Mouse (Mus musculus) adrenal gland, postnatal 25 days (tissue): ENCODE data around the gene Cd3g. TPM values are rescaled to one million over a fixed set of nuclear protein-coding genes. Genes with fewer than 3 reads are reported as not detected.
A peak's percentile ranks its signal among the peaks of the same experiment; 100 is the strongest.
"Not testable (repeated sequence)": the region's sequence is repeated elsewhere in the genome, so short reads cannot be mapped to it uniquely, and the experiment has no call there.

Experiments used
- DNase-seq: peaks from one replicate; pipeline ENCODE4 v3.0.0; 2021; ENCODE audit warnings: mixed read lengths
- total RNA-seq: library from RNA; stranded (reverse); gene quantifications from 2 replicates; pipeline ENCODE4 v1.2.3, GENCODE M21; 2021

Gene Cd3g
- total RNA-seq, 1 experiment from 2014 or later = 0.52 TPM

DNA sequence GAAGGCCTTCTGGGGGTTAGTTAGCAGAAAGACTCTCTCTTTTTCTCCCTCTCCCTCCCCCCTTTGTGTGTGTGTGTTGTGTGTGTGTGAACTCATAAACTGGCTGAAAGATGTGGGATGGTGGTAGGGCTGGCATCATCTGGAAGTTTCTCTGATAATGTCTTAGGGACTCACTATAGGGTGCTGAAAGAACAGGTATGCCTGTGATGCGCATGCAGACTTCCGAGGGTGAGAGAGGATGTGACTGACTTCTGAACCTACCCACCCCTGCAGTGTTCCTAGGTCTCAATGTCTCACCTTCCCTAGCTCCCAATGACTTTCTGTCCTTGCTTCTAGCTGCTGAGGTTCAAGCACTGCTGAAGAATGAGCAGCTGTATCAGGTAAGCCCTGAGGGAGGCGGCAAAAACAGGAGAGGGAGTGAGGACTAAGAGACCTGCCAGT lies 5.5 kb upstream of the Cd3g start:
- no peak for DNase-seq

DNA sequence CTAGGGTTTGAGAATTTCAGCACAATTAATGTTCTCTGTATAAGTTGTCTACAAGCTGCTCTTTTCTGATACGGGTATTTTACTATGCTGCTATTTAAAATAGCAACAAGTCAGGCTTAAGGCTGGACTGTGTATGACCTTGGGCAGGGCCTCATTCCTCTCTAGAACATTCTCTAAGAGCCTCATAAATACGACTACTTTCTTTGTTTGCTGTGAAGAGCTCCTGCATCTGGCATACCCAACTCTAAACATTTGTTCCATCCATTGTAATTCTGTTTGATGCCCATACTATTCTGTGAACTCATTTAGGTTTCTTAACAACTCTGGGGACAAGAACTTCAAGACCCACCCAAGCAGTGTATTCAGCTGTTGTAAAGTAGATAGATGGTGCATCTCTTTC lies 2.8 kb upstream of the Cd3g start:
- DNase-seq = no peak

DNA sequence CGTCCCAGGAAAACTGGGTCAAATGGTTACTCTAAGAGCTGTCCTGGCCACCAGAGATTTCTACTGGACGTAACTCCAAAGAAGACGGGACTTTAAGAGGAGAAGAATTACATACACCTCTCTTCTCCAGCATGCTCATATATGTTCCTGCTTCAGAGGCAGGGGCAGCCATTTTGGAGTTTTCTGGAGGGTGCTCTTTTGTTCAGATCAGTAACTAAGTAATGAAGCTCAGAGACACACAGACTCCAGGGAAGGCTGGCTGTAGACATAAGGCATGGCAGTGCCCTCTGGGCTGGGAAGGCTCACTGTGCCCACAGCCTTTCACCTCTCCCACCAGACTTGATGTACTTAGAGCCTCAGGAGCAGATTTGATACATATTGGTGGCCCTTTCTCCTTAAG lies 2.3 kb upstream of the Cd3g start:
- DNase-seq = no peak

DNA sequence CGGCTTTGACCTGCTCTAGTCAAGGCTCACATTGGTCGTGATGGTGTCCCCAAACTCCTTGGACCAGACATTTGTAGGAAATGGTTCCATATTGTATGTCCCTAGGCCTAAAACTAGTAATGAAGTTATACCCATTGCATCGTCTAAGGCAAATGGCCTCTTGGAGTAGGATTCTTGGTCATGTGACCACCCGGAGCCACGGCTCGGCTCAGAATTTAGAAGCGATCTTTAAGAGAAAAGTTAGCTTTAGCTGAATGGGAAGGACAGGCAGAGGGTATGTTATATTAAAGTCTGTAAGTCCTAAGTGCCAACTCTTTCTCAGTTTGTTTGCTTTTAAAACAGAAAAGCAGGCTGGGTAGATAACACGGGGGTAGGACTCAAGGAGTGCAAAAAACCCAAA lies 1.9 kb upstream of the Cd3g start:
- no peak for DNase-seq

DNA sequence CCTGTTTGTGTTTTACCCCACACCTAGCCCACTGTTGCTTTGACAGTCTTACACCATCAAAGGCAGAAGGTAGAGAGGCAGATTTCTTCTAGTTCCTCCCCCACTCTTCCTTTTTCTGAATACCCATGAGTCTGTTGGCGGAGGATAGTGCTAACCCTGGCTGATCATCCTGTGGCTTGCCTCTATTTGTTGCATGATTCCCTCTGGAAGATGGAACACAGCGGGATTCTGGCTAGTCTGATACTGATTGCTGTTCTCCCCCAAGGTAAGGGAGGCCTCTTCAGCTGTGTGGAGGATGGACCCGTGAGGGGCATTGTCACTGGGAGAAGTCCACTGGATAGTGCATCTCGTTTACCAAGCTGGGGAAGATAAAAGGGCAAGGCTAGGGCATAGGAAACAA lies 1.4 kb upstream of the Cd3g start, which contains the start of gene Cd3d:
Gene Cd3d (plus strand): TSS at position 111 of the 400 bp plus-strand sequence.
- no peak for DNase-seq

- DNase-seq = no peak
These were observed 873 bp upstream of the Cd3g start for GRCm38 (mm10) chr9:44981104-44981503.

DNA sequence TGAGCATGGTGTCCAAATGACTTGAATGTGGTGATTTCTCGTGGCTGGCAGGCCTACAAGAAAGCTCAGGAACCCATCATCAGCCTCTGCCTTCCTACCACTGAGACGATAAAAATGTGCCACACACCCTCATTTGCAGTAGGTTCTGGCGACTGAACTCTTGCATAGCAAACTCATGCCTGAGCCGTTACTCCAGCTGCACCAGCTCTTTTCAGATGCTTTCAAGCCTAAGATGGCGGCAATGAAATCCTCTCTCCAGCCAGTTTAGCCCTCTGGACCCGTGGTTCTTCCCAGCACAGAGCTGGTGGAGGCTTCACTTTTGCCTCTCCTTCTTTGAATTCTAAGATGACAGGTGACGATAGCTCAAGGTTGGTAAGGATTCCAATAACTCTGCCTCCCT lies 425 bp downstream of the Cd3g start:
- DNase-seq = no peak

- DNase-seq = no peak
These were observed 2.4 kb downstream of the Cd3g start for GRCm38 (mm10) chr9:44977813-44978212.

- DNase-seq = no peak
These were observed 10.8 kb downstream of the Cd3g start for GRCm38 (mm10) chr9:44969450-44969849.

DNA sequence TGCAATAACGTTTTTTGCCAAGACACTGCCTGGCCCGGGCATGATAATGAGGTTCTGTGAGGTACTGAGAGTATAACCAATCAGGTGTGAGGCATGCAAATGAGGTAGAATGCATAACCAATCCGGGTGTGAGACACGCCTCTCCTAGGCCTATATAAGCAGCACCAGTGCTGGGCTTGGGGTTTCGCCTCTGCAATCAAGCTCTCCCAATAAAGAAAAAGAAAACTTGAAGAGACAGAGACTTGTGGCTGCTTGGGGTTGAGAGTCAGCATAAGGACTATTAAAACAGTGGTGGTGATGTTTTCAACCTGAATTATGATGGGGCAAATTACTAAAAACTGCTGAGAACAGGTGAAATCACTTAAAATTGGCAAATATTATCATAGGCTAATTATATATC lies 12.5 kb downstream of the Cd3g start:
- not testable (repeated sequence) for DNase-seq

- DNase-seq = peak; percentile 66
These were observed 13.4 kb downstream of the Cd3g start for GRCm38 (mm10) chr9:44966815-44967242.

DNA sequence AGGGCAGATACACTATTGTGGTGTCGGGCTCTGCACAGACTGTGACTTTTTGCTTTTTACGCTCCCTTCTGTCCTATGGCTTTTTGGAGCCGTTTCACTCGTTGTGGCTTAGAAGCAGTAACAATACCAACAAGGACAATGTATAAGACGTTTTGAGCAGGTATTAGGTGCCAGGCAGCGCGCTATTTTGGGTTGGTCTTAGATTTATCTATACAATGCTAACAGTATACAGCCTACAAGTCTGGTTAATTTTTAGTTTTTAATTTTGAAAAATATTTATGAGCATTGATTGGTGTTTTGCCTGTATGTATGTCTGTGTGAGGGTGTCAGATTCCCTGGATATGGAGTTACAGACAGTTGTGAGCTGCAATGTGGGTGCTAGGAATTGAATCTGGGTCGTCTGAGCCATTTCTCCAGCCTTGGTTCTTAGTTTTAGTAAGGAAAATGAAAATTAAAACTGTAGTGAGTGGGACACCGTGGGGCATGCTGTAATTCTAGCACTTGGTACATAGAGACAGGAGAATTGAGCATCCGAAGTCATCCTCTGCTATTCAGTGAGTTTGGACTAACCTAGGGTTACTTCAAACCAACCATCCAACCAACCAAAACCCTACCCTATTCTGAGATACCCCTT lies 14.3 kb downstream of the Cd3g start:
- no peak for DNase-seq

DNA sequence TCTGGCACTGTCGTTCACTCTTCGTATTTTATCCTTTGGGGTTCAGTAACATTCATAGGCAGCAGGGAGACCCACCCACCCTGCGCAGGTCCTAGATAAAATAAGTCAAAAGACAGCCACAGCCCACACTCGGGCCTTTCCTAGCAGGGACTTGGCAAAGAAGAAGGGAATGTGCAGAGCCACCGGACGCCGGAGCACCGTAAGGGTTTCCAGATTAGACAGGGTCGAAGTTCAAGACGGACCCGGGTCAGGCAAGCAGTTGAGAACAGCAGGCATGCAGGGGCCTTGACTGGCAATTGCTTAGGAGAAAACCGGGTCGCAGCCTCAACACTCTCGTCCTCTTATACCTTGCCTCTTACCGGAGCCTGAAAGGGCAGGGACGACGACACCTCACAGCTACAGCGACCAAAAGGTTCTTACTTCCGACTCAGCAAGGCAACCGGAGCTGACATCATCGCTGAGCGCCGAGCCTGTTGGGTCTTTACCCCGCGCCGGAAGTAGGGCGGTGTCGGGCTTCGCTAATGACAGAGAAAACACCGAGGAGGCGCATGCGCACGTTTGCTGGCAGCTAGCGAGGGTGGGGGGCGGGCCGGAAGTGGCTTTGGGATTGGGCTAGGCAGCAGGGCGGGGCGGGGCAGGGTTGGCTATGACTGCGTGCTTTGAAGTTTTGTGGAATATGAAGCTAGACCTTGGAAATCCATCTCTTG lies 15.0 kb downstream of the Cd3g start, which contains the start of gene Ube4a:
Gene Ube4a (minus strand): TSS at position 475 of the 707 bp plus-strand sequence.
- DNase-seq = peak; percentile 99

- no peak for DNase-seq
These were observed 25.8 kb downstream of the Cd3g start for GRCm38 (mm10) chr9:44954432-44954831.

GRCm38 (mm10) chr9:44947836-44948235 lies 32.4 kb downstream of the Cd3g start:
- no peak for DNase-seq

- no peak for DNase-seq
These were observed 34.0 kb downstream of the Cd3g start for GRCm38 (mm10) chr9:44946185-44946695.

GRCm38 (mm10) chr9:44942421-44942820 lies 37.8 kb downstream of the Cd3g start:
- no peak for DNase-seq

DNA sequence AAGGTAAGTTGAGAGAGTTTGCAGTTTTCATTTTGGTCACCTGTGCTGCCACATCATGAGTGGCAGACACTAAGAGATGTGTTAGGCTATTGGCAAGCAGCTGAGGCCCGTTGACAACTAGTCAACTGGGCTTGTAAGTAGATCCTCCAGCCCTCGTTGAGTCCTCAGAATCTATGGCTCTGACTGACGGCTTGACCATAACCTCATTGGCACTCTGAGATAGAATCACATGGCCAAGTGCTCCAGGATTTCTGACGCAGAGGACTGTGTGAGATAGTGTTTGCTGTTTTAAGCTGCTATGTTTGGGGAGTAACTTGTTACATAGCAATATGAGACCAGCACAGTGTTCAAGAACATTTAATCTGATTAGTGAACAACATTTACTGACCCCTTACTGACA lies 38.5 kb downstream of the Cd3g start:
- no peak for DNase-seq

DNA sequence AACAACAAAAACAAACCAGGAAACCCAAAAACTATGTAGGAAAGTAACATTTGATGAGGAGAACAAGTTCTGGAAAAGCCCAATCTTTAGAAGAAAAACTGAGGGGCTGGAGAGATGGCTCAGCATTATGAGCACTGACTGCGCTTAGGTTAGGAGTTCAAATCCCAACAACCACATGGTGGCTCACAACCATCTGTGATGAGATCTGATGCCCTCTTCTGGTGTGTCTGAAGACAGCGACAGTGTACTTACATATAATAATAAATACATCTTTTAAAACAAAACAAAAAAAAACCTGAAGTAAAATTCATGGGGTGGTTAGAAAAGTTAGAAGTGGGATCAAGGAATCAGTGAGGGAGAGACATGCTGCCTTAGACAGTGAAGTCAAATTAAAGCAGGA lies 58.7 kb downstream of the Cd3g start:
- DNase-seq = no peak

- DNase-seq = peak; percentile 11
These were observed 59.1 kb downstream of the Cd3g start for GRCm38 (mm10) chr9:44921123-44921468.

- DNase-seq = peak; percentile 79
These were observed 59.7 kb downstream of the Cd3g start, which contains the start of gene Atp5l for GRCm38 (mm10) chr9:44920374-44921122. Gene Atp5l (minus strand): TSS chr9:44920742.

DNA sequence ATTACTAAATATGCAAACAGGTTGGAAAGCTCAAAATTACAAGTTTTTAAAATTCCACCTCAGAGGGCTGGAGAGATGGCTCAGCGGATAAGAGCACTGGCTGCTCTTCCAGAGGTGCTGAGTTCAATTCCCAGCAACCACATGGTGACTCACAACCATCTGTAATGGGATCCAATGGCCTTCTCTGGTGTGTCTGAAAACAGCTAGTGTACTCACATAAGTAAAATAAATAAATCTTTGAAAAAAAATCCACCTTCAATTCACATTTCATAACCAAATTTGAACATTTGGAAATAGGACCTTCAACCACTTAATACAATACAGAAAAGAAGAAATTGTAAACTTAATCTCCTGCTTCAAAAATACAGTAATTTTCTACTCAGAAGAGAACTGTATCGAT lies 60.6 kb downstream of the Cd3g start:
- no peak for DNase-seq
